Mouse (Mus musculus): ENCODE results near the gene Ano2. TPM values are rescaled to one million over a fixed set of nuclear protein-coding genes. Genes with fewer than 3 reads are reported as not detected.
A peak's percentile ranks its signal among the peaks of the same experiment; 100 is the strongest.

Ano2 gene
- polyA plus RNA-seq, 1 experiment from 2014 or later = 0.16 TPM

- H3K4me1 ChIP-seq (replicated peaks; ENCODE audit: control insufficient read depth, insufficient read depth, low read length) = no peaks in the 10 kb centered on the region
- no peaks in the 10 kb centered on the region for H3K36me3 ChIP-seq (ENCODE audit: control insufficient read depth, insufficient read depth, low read length)
- ATAC-seq (ENCODE audit: low read depth) = no peak
- no peak overlapping the region for H3K4me2 ChIP-seq (ENCODE audit: low read depth, low read length)
- H3K27me3 ChIP-seq (ENCODE audit: control insufficient read depth, insufficient read depth, low read depth, low read length) = no peaks in the 10 kb centered on the region
- no peak overlapping the region for H3K4me3 ChIP-seq (ENCODE audit: low read length)
- WGBS = 35% methylated on average over 2 of the region's 2 CpGs
- H3K27ac ChIP-seq (ENCODE audit: low read length) = no peak overlapping the region
- H3K9me3 ChIP-seq (ENCODE audit: control insufficient read depth, low read length) = no peaks in the 10 kb centered on the region
- H3K9ac ChIP-seq (ENCODE audit: low read length) = no peak overlapping the region
Measured at GRCm38 (mm10) chr6:125663906-125664305, 26.3 kb upstream of the Ano2 start.

GRCm38 (mm10) chr6:125671835-125672234 is 18.4 kb upstream of the Ano2 start:
- no peak overlapping the region for H3K27ac ChIP-seq (ENCODE audit: low read length)
- H3K4me3 ChIP-seq (ENCODE audit: low read length) = no peak overlapping the region
- no peaks in the 10 kb centered on the region for H3K4me1 ChIP-seq (replicated peaks; ENCODE audit: control insufficient read depth, insufficient read depth, low read length)
- no peaks in the 10 kb centered on the region for H3K9me3 ChIP-seq (ENCODE audit: control insufficient read depth, low read length)
- no peak for ATAC-seq (ENCODE audit: low read depth)
- no peaks in the 10 kb centered on the region for H3K27me3 ChIP-seq (ENCODE audit: control insufficient read depth, insufficient read depth, low read depth, low read length)
- WGBS = 81% methylated on average over 3 of the region's 3 CpGs
- H3K36me3 ChIP-seq (ENCODE audit: control insufficient read depth, insufficient read depth, low read length) = no peaks in the 10 kb centered on the region
- no peak overlapping the region for H3K9ac ChIP-seq (ENCODE audit: low read length)
- no peak overlapping the region for H3K4me2 ChIP-seq (ENCODE audit: low read depth, low read length)

- WGBS = 50% methylated on average over 1 of the region's 1 CpGs
- no peak overlapping the region for H3K4me3 ChIP-seq (ENCODE audit: low read length)
- no peak overlapping the region for H3K27ac ChIP-seq (ENCODE audit: low read length)
- no peak for ATAC-seq (ENCODE audit: low read depth)
- H3K9me3 ChIP-seq (ENCODE audit: control insufficient read depth, low read length) = no peaks in the 10 kb centered on the region
- H3K4me2 ChIP-seq (ENCODE audit: low read depth, low read length) = no peak overlapping the region
- no peaks in the 10 kb centered on the region for H3K27me3 ChIP-seq (ENCODE audit: control insufficient read depth, insufficient read depth, low read depth, low read length)
- no peaks in the 10 kb centered on the region for H3K36me3 ChIP-seq (ENCODE audit: control insufficient read depth, insufficient read depth, low read length)
- no peak overlapping the region for H3K9ac ChIP-seq (ENCODE audit: low read length)
- H3K4me1 ChIP-seq (replicated peaks; ENCODE audit: control insufficient read depth, insufficient read depth, low read length) = peaks cover 4% of the 10 kb centered on the region; the same call in 1 of the 2 replicates
Measured at GRCm38 (mm10) chr6:125678492-125678891, 11.7 kb upstream of the Ano2 start.

GRCm38 (mm10) chr6:125680613-125681012 is 9.6 kb upstream of the Ano2 start:
- 39% methylated on average over 11 of the region's 11 CpGs for WGBS
- Histone ChIP-seq H3K36me3 (ENCODE audit: control insufficient read depth, insufficient read depth, low read length) (no peaks in the 10 kb centered on the region), H3K4me3 (ENCODE audit: low read length) (no peak overlapping the region), H3K4me1 (replicated peaks; ENCODE audit: control insufficient read depth, insufficient read depth, low read length) (peaks cover 4% of the 10 kb centered on the region; the same call in 1 of the 2 replicates), H3K27me3 (ENCODE audit: control insufficient read depth, insufficient read depth, low read depth, low read length) (no peaks in the 10 kb centered on the region), H3K9ac (ENCODE audit: low read length) (no peak overlapping the region), H3K4me2 (ENCODE audit: low read depth, low read length) (no peak overlapping the region), H3K27ac (ENCODE audit: low read length) (no peak overlapping the region), H3K9me3 (ENCODE audit: control insufficient read depth, low read length) (no peaks in the 10 kb centered on the region)
- peak; percentile 67; the same call in 1 of the 2 replicates for ATAC-seq (ENCODE audit: low read depth)

GRCm38 (mm10) chr6:125685420-125685819 is 4.8 kb upstream of the Ano2 start:
- Histone ChIP-seq H3K4me1 (replicated peaks; ENCODE audit: control insufficient read depth, insufficient read depth, low read length) (peaks cover 3% of the 10 kb centered on the region; the same call in 1 of the 2 replicates), H3K27ac (ENCODE audit: low read length) (no peak overlapping the region), H3K9me3 (ENCODE audit: control insufficient read depth, low read length) (no peaks in the 10 kb centered on the region), H3K4me3 (ENCODE audit: low read length) (no peak overlapping the region), H3K27me3 (ENCODE audit: control insufficient read depth, insufficient read depth, low read depth, low read length) (peaks cover under 1% of the 10 kb centered on the region; the same call in 1 of the 2 replicates), H3K36me3 (ENCODE audit: control insufficient read depth, insufficient read depth, low read length) (no peaks in the 10 kb centered on the region), H3K4me2 (ENCODE audit: low read depth, low read length) (no peak overlapping the region), H3K9ac (ENCODE audit: low read length) (no peak overlapping the region)
- ATAC-seq (ENCODE audit: low read depth) = no peak

- peaks cover 3% of the 10 kb centered on the region; the same call in 1 of the 2 replicates for H3K4me1 ChIP-seq (replicated peaks; ENCODE audit: control insufficient read depth, insufficient read depth, low read length)
- no peak overlapping the region for H3K4me3 ChIP-seq (ENCODE audit: low read length)
- H3K9ac ChIP-seq (ENCODE audit: low read length) = no peak overlapping the region
- no peak overlapping the region for H3K27ac ChIP-seq (ENCODE audit: low read length)
- 56% methylated on average over 1 of the region's 1 CpGs for WGBS
- H3K9me3 ChIP-seq (ENCODE audit: control insufficient read depth, low read length) = no peaks in the 10 kb centered on the region
- no peak overlapping the region for H3K4me2 ChIP-seq (ENCODE audit: low read depth, low read length)
- ATAC-seq (ENCODE audit: low read depth) = no peak
- peaks cover 5% of the 10 kb centered on the region for H3K27me3 ChIP-seq (ENCODE audit: control insufficient read depth, insufficient read depth, low read depth, low read length)
- H3K36me3 ChIP-seq (ENCODE audit: control insufficient read depth, insufficient read depth, low read length) = no peaks in the 10 kb centered on the region
Measured at GRCm38 (mm10) chr6:125687986-125688385, 2.2 kb upstream of the Ano2 start.

GRCm38 (mm10) chr6:125701146-125701545 is 10.9 kb downstream of the Ano2 start:
- Histone ChIP-seq H3K36me3 (ENCODE audit: control insufficient read depth, insufficient read depth, low read length) (no peaks in the 10 kb centered on the region), H3K4me2 (ENCODE audit: low read depth, low read length) (no peak overlapping the region), H3K9me3 (ENCODE audit: control insufficient read depth, low read length) (no peaks in the 10 kb centered on the region), H3K27ac (ENCODE audit: low read length) (no peak overlapping the region), H3K4me1 (replicated peaks; ENCODE audit: control insufficient read depth, insufficient read depth, low read length) (no peaks in the 10 kb centered on the region), H3K4me3 (ENCODE audit: low read length) (no peak overlapping the region), H3K27me3 (ENCODE audit: control insufficient read depth, insufficient read depth, low read depth, low read length) (peaks cover 4% of the 10 kb centered on the region; the same call in 1 of the 2 replicates), H3K9ac (ENCODE audit: low read length) (no peak overlapping the region)
- 87% methylated on average over 2 of the region's 2 CpGs for WGBS
- ATAC-seq (ENCODE audit: low read depth) = no peak

- no peak for ATAC-seq (ENCODE audit: low read depth)
- Histone ChIP-seq H3K27ac (ENCODE audit: low read length) (no peak overlapping the region), H3K9ac (ENCODE audit: low read length) (no peak overlapping the region), H3K9me3 (ENCODE audit: control insufficient read depth, low read length) (no peaks in the 10 kb centered on the region), H3K27me3 (ENCODE audit: control insufficient read depth, insufficient read depth, low read depth, low read length) (no peaks in the 10 kb centered on the region; the same call in none of the 2 replicates), H3K4me3 (ENCODE audit: low read length) (no peak overlapping the region), H3K4me2 (ENCODE audit: low read depth, low read length) (no peak overlapping the region), H3K36me3 (ENCODE audit: control insufficient read depth, insufficient read depth, low read length) (no peaks in the 10 kb centered on the region), H3K4me1 (replicated peaks; ENCODE audit: control insufficient read depth, insufficient read depth, low read length) (no peaks in the 10 kb centered on the region)
- 74% methylated on average over 16 of the region's 16 CpGs for WGBS
Measured at GRCm38 (mm10) chr6:125711261-125711660, 21.0 kb downstream of the Ano2 start.

- H3K27ac ChIP-seq (ENCODE audit: low read length) = no peak overlapping the region
- no peaks in the 10 kb centered on the region for H3K9me3 ChIP-seq (ENCODE audit: control insufficient read depth, low read length)
- no peak for ATAC-seq (ENCODE audit: low read depth)
- no peaks in the 10 kb centered on the region for H3K27me3 ChIP-seq (ENCODE audit: control insufficient read depth, insufficient read depth, low read depth, low read length)
- H3K4me2 ChIP-seq (ENCODE audit: low read depth, low read length) = no peak overlapping the region
- no peak overlapping the region for H3K4me3 ChIP-seq (ENCODE audit: low read length)
- H3K9ac ChIP-seq (ENCODE audit: low read length) = no peak overlapping the region
- no peaks in the 10 kb centered on the region for H3K4me1 ChIP-seq (replicated peaks; ENCODE audit: control insufficient read depth, insufficient read depth, low read length)
- H3K36me3 ChIP-seq (ENCODE audit: control insufficient read depth, insufficient read depth, low read length) = no peaks in the 10 kb centered on the region
- 68% methylated on average over 2 of the region's 2 CpGs for WGBS
Measured at GRCm38 (mm10) chr6:125726408-125726807, 36.2 kb downstream of the Ano2 start.

GRCm38 (mm10) chr6:125727484-125727911 is 37.3 kb downstream of the Ano2 start:
- H3K9ac ChIP-seq (ENCODE audit: low read length) = no peak overlapping the region
- no peak for ATAC-seq (ENCODE audit: low read depth)
- H3K36me3 ChIP-seq (ENCODE audit: control insufficient read depth, insufficient read depth, low read length) = no peaks in the 10 kb centered on the region
- 53% methylated on average over 5 of the region's 5 CpGs for WGBS
- no peak overlapping the region for H3K4me2 ChIP-seq (ENCODE audit: low read depth, low read length)
- H3K9me3 ChIP-seq (ENCODE audit: control insufficient read depth, low read length) = no peaks in the 10 kb centered on the region
- H3K27me3 ChIP-seq (ENCODE audit: control insufficient read depth, insufficient read depth, low read depth, low read length) = no peaks in the 10 kb centered on the region
- no peaks in the 10 kb centered on the region for H3K4me1 ChIP-seq (replicated peaks; ENCODE audit: control insufficient read depth, insufficient read depth, low read length)
- no peak overlapping the region for H3K27ac ChIP-seq (ENCODE audit: low read length)
- H3K4me3 ChIP-seq (ENCODE audit: low read length) = no peak overlapping the region

Data from lung, embryonic 16.5 days (tissue).